Mouse (Mus musculus): ENCODE data around the gene Ddo.

Gene Ddo

GRCm38 (mm10) chr10:40716713-40717112, 86.9 kb downstream of the Ddo start:
- DNase-seq (ENCODE audit: low spot score in 2 of 2): no peak

- no peak for DNase-seq (ENCODE audit: low spot score in 2 of 2)
Observed at GRCm38 (mm10) chr10:40718362-40718761, 88.6 kb downstream of the Ddo start.

- no peak for DNase-seq (ENCODE audit: low spot score in 2 of 2)
Observed at GRCm38 (mm10) chr10:40719062-40719461, 89.3 kb downstream of the Ddo start.

GRCm38 (mm10) chr10:40720883-40721282, 91.1 kb downstream of the Ddo start:
- no peak for DNase-seq (ENCODE audit: low spot score in 2 of 2)

GRCm38 (mm10) chr10:40724342-40724741, 94.5 kb downstream of the Ddo start:
- no peak for DNase-seq (ENCODE audit: low spot score in 2 of 2)

GRCm38 (mm10) chr10:40725066-40725465, 95.3 kb downstream of the Ddo start:
- DNase-seq (ENCODE audit: low spot score in 2 of 2): no peak

- no peak for DNase-seq (ENCODE audit: low spot score in 2 of 2)
Observed at GRCm38 (mm10) chr10:40725471-40725870, 95.7 kb downstream of the Ddo start.

- DNase-seq (ENCODE audit: low spot score in 2 of 2): no peak
Observed at GRCm38 (mm10) chr10:40726288-40726902, 96.6 kb downstream of the Ddo start.

- no peak for DNase-seq (ENCODE audit: low spot score in 2 of 2)
Observed at GRCm38 (mm10) chr10:40726989-40727388, 97.2 kb downstream of the Ddo start.

GRCm38 (mm10) chr10:40730200-40730599, 100.4 kb downstream of the Ddo start:
- DNase-seq (ENCODE audit: low spot score in 2 of 2): no peak

All from spleen, postnatal 10 days (tissue).